In genomic region chr14:47567962-47568652, GRCm38 (mm10) we compare ENCODE assay signal across 8 mouse cellular contexts. TPM values are rescaled to one million over a fixed set of nuclear protein-coding genes. Genes with fewer than 3 reads are reported as not detected.
DNase-seq lines count a peak whose midpoint lies in the region; ATAC-seq lines count a peak whose summit lies in the region.

No protein-coding gene starts in this region.

- peaks cover 11% of the 10 kb centered on the region for H3K4me1 ChIP-seq in hindbrain, embryonic 14.5 days (replicated peaks; ENCODE audit: control insufficient read depth, insufficient read depth, low read length)

- H3K4me2 ChIP-seq in hindbrain, embryonic 14.5 days (replicated peaks) = peak overlapping the region; percentile 85

- peak overlapping the region; percentile 88 for H3K4me3 ChIP-seq in hindbrain, embryonic 14.5 days (replicated peaks; ENCODE audit: low read length)

- DNase-seq in R1 (ENCODE audit: low read depth, low spot score) = peak; percentile 98
- peak; percentile 93 to 97 for DNase-seq in cerebellum, postnatal 25 days
- peak; percentile 88 to 93 for DNase-seq in frontal cortex, postnatal 25 days (ENCODE audit: low spot score in 2 of 2)
- DNase-seq in hindbrain, embryonic 14.5 days (ENCODE audit: low spot score) = peak; percentile 97
- DNase-seq in layer of hippocampus, postnatal 36 days = peak; percentile 93 to 95
- peak; percentile 99 for DNase-seq in lung, postnatal 36 days
- DNase-seq in retina, postnatal 1 day = peak; percentile 99
- DNase-seq in urinary bladder, adult 18-20 months (ENCODE audit: low spot score in 2 of 2) = peak; percentile 95 to 96

- no peaks in the 10 kb centered on the region for H3K9me3 ChIP-seq in hindbrain, embryonic 14.5 days (ENCODE audit: control insufficient read depth, low read length)

- H3K36me3 ChIP-seq in hindbrain, embryonic 14.5 days (replicated peaks; ENCODE audit: control insufficient read depth, insufficient read depth) = peaks cover 15% of the 10 kb centered on the region; the same call in 1 of the 2 replicates

- H3K27me3 ChIP-seq in hindbrain, embryonic 14.5 days (ENCODE audit: control insufficient read depth, insufficient read depth, low read length) = no peaks in the 10 kb centered on the region

- H3K9ac ChIP-seq in hindbrain, embryonic 14.5 days = peak overlapping the region; percentile 86

- WGBS in hindbrain, embryonic 14.5 days = under 1% methylated on average over 46 of the region's 46 CpGs

- peak overlapping the region; percentile 28; the same call in 1 of the 2 replicates for H3K27ac ChIP-seq in hindbrain, embryonic 14.5 days

- ATAC-seq in hindbrain, embryonic 14.5 days (ENCODE audit: low FRiP score) = peak; percentile 99

RNA-seq across cellular contexts. Expression of gene Atg14, which starts 2.3 kb away (rescaled TPM):
- polyA plus RNA-seq in hindbrain, embryonic 14.5 days (2014; fragmentation: Nextera tagmentation; extraction: Ambion mirVana) = 15.9 and 16.9 TPM in 2 replicates
- total RNA-seq in layer of hippocampus, postnatal 36 days (2021) = 10 to 100 TPM; 18.2 to 18.3 TPM

Comparison
In these comparisons a context has a peak if more than half of its experiments do, and no peak if none do; other contexts are left out.
1. Peak in every context shown above with its lines: DNase-seq, ATAC-seq, H3K4me3 ChIP-seq and H3K27ac ChIP-seq.